Mouse (Mus musculus) hindbrain, embryonic 15.5 days (tissue): ENCODE measurements around the gene Prmt8. TPM values are rescaled to one million over a fixed set of nuclear protein-coding genes. Genes with fewer than 3 reads are reported as not detected.

ENCODE experiments used
- ATAC-seq: fragments of 200-750 bp; cut with Nextera tagmentation; 2 replicates; pipeline ENCODE4 v1.8.0; 2017; ENCODE audit warnings: low read depth, moderate number of reproducible peaks, moderate TSS enrichment; ENCODE audit not compliant: low FRiP score
- H3K27ac ChIP-seq: fragments of 300-500 bp; sonication (generic); replicated peaks from 2 replicates; pipeline ENCODE4 v1.5.1; 2015; ENCODE audit warnings: mild to moderate bottlenecking, inconsistent platforms
- H3K27me3 ChIP-seq: fragments of 300-500 bp; sonication (generic); 2 replicates; pipeline ENCODE4 v1.6.1; 2015; ENCODE audit warnings: control low read depth, inconsistent platforms
- H3K36me3 ChIP-seq: fragments of 300-500 bp; sonication (generic); 2 replicates; pipeline ENCODE4 v1.6.1; 2015; ENCODE audit warnings: control low read depth, inconsistent platforms
- H3K4me1 ChIP-seq: fragments of 300-500 bp; sonication (generic); replicated peaks from 2 replicates; pipeline ENCODE4 v1.6.1; 2015; ENCODE audit warnings: control low read depth, inconsistent platforms
- H3K4me2 ChIP-seq: fragments of 300-500 bp; sonication (generic); 2 replicates; pipeline ENCODE4 v1.6.1; 2015; ENCODE audit warnings: moderate library complexity, mild to moderate bottlenecking, inconsistent platforms
- H3K4me3 ChIP-seq: fragments of 300-500 bp; sonication (generic); 2 replicates; pipeline ENCODE4 v1.5.1; 2015; ENCODE audit warnings: mild to moderate bottlenecking, inconsistent platforms
- H3K9ac ChIP-seq: fragments of 300-500 bp; sonication (generic); 2 replicates; pipeline ENCODE4 v1.6.1; 2015; ENCODE audit warnings: inconsistent platforms
- H3K9me3 ChIP-seq: fragments of 300-500 bp; sonication (generic); 2 replicates; pipeline ENCODE4 v1.6.1; 2016; ENCODE audit warnings: control low read depth, inconsistent platforms
- WGBS: fragments of 180-500 bp; shearing (Covaris S2); methylation state at CpG from one replicate; pipeline ENCODE4 v1.1.7; 2015; 5-methylcytosine and 5-hydroxymethylcytosine counted together
- polyA plus RNA-seq: library from polyadenylated mRNA; unstranded; fragments of >200 nt; fragmentation: Nextera tagmentation; extraction: Ambion mirVana; gene quantifications from 2 replicates; pipeline ENCODE4 v1.2.1, GENCODE M21; 2015

Gene Prmt8
- polyA plus RNA-seq, result 33.8 and 34.4 TPM in 2 replicates

DNA sequence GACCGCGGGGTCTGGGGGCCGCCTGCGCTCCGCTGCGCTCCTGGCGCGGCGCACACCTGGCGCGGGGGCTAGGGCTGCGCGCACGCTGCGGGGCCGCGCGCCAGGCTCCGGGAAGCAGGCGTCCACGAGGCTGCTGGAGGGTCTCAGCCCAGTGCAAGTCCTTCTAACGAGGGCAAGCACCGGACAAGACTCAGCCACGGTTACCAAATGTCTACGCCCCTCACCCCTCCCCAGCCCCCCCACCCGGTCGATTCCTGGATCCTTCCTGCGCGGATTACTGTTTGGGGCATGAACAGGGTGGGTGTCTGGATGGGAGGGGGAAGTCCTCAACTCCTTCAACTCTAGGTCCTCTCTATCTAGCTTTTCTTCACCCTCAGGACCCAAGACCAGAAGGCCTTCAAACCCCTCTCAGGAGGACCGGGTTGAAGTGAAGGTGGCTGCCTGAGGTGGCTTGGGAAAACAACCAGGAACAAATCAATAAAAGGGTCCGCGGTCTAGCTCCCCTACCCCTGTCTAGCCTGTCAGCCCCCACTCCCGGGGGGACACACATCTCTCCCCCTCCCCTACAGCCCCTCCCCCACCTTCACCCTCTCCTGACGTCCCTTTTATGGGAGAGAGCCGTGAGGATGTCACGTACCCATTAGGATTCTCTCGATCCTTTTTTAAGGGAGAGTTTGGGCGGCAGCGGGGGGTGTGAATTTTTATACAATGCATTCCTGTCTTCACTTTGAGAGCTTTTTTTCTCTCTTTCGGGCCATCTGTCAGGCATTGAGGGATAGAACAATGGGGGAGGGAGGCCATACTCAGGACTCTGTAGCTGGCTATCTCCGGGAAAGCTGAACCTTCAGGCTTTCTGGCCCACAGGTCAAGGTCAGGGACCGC is at the start of gene Prmt8:
TSS of gene Prmt8 (minus strand) at position 198 of the 882 bp plus-strand sequence.
- peak within 1 kb of the TSS; percentile 77 for H3K27ac ChIP-seq
- peak within 1 kb of the TSS; percentile 58 for H3K4me3 ChIP-seq
- H3K4me1 ChIP-seq, result peaks cover 54% of the 10 kb centered on the region
- no peaks in the 10 kb centered on the region for H3K9me3 ChIP-seq
- H3K36me3 ChIP-seq, result no peaks in the 10 kb centered on the region
- H3K9ac ChIP-seq, result peak within 1 kb of the TSS; percentile 48
- peak; percentile 57 for ATAC-seq
- WGBS, result under 1% methylated on average over 33 of the region's 42 CpGs
- H3K27me3 ChIP-seq, result 0 out of 2 replicates have a peak, but pooled peaks cover 2% of the 10 kb centered on the region
- peak within 1 kb of the TSS; percentile 86 for H3K4me2 ChIP-seq

DNA sequence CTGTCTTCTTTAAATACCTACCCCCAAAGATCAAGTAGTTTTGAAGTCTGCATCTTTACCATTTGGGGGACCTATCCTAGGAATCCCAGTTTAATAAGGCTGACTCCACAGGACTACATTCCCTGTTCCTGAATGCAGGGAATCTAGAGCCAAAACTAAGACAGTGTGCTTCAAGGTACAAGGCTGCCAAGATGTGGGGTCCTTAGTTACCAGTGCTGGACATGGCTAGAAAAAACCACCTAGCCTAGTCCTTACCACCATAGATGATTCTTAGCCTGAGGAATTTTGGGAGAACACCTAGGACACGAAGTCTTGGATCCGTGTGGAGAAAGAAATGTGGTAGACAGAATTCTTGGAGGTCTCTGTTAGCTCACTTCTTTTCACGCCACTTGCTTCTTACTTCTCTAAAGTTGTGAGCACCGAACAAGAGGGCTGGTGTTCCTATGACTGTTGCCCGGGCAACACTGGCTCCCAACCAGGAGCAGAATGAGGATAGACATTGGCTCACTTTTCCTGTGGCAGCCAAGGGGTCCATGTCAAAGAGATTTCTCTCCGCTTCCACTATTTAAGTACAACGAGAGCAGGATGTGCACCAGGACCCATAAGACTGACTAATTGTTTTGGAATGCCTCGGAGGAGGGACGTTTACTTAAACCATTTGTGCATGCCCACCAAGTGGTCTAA is 33.9 kb upstream of the Prmt8 start:
- ATAC-seq, result peak; percentile 84
- Histone ChIP-seq H3K9me3 (no peaks in the 10 kb centered on the region), H3K4me2 (no peak overlapping the region), H3K27ac (no peak overlapping the region), H3K27me3 (no peaks in the 10 kb centered on the region), H3K36me3 (no peaks in the 10 kb centered on the region), H3K4me1 (peaks cover 9% of the 10 kb centered on the region), H3K9ac (no peak overlapping the region), H3K4me3 (no peak overlapping the region)
- WGBS, result 48% methylated on average over 9 of the region's 9 CpGs

DNA sequence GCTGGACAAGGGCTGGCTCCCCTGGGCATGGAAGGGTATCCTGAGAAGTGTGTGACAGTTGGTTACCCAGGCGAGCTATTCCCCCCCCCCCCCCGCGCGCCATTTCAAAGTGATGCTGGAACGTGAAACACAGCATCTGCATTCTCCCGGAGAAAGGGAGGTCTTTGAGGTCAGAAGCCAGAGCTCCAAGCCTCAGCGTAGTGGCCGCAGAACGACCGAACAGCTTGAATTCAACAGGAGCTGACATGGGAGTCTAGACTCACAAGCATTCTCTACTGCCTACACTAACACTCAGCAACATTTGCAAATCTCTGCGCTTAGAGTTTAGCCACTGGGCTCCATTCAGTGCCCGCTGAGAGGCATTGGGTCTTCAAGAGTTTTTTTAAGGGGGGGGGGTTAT is 32.9 kb upstream of the Prmt8 start:
- ATAC-seq, result no peak
- H3K9me3 ChIP-seq, result no peaks in the 10 kb centered on the region
- H3K27ac ChIP-seq, result no peak overlapping the region
- no peak overlapping the region for H3K4me3 ChIP-seq
- 65% methylated on average over 12 of the region's 12 CpGs for WGBS
- H3K27me3 ChIP-seq, result no peaks in the 10 kb centered on the region
- no peak overlapping the region for H3K4me2 ChIP-seq
- no peak overlapping the region for H3K9ac ChIP-seq
- H3K36me3 ChIP-seq, result no peaks in the 10 kb centered on the region
- peaks cover 9% of the 10 kb centered on the region for H3K4me1 ChIP-seq

DNA sequence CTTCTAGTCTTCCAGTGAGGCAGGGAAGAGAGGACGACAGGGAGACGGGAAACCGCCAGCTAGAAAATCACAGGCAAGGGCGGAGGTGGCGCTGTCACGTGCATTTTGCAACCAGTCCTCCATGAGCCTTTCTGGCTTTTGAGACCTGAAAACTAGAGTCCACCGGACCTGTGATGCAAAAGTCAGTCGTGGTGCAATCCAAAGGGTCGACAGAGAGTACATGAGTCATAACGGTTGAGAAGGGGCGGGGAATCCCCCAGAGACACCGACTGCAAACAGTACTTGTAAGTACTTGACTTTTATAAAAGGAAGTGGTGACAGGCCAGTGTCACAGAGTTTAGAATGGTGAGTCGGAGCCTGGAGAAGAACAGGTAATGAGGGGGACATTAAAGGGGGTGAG is 20.8 kb upstream of the Prmt8 start:
- no peak overlapping the region for H3K9ac ChIP-seq
- H3K4me2 ChIP-seq, result no peak overlapping the region
- H3K36me3 ChIP-seq, result no peaks in the 10 kb centered on the region
- 81% methylated on average over 13 of the region's 13 CpGs for WGBS
- H3K4me3 ChIP-seq, result no peak overlapping the region
- no peaks in the 10 kb centered on the region for H3K4me1 ChIP-seq
- no peaks in the 10 kb centered on the region for H3K9me3 ChIP-seq
- H3K27me3 ChIP-seq, result no peaks in the 10 kb centered on the region
- H3K27ac ChIP-seq, result no peak overlapping the region
- no peak for ATAC-seq

DNA sequence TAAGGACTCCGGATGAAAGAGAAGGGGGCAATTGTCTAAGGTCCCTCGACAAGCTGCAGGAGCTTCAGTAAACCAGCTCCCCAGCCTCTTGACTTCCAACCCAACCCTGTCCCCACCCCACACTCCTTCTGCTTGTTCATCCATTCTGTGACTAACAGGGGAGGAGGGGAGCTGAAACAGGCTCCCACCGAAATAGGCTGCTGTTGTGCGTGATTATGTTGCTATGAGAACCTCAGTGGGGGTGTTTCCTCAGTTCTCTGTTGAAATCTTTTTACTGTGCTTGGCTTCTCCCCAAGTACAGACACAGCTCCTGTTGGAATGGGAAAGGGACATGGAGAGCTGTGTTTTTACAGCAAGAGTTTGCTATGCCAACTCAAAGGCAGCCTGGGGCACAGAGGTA is 1.5 kb upstream of the Prmt8 start:
- Histone ChIP-seq H3K36me3 (no peaks in the 10 kb centered on the region), H3K9me3 (no peaks in the 10 kb centered on the region), H3K4me3 (no peak overlapping the region), H3K9ac (no peak overlapping the region), H3K27me3 (no peaks in the 10 kb centered on the region), H3K4me2 (peak overlapping the region; percentile 86), H3K4me1 (peaks cover 41% of the 10 kb centered on the region), H3K27ac (no peak overlapping the region)
- ATAC-seq, result no peak
- 23% methylated on average over 4 of the region's 4 CpGs for WGBS

DNA sequence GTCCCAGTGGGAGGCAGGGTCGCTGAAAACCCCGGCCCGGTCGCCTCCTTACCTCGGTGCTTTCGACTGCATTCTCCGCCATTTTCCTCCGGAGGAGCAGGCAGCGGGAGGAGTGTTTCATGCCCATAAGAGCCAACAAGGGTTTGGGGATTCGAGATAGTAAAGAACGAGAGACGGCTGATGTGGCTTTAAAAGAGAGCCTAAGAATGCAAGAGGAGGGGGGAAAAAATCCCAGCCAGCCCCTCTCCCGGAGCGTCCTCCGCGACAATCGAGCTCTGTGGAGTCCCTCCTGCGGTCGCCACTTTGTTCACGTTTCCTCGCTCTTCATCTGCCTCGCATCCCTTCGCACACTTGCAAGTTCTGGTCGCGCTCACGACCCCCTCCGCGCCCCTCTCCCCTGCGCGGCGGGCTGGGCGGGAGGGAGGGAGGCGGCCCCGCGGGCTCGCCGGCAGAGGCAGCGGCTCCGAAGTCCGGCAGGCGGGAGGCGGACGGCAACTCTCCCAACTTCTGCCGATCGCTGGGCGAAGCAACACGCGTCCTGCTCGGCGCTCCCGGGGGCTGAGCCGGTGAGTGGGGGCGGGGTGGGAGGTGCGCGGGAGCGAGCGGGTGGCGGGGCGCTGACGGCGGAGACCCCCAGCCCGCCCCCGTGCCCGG is 524 bp downstream of the Prmt8 start:
- 0 out of 2 replicates have a peak, but pooled peaks cover 2% of the 10 kb centered on the region for H3K27me3 ChIP-seq
- no peaks in the 10 kb centered on the region for H3K9me3 ChIP-seq
- no peaks in the 10 kb centered on the region for H3K36me3 ChIP-seq
- peak overlapping the region; percentile 86 for H3K4me2 ChIP-seq
- WGBS, result 1% methylated on average over 51 of the region's 64 CpGs
- H3K27ac ChIP-seq, result peak overlapping the region; percentile 77
- peak overlapping the region; percentile 48 for H3K9ac ChIP-seq
- peaks cover 57% of the 10 kb centered on the region for H3K4me1 ChIP-seq
- peak; percentile 2 for ATAC-seq
- H3K4me3 ChIP-seq, result peak overlapping the region; percentile 58

DNA sequence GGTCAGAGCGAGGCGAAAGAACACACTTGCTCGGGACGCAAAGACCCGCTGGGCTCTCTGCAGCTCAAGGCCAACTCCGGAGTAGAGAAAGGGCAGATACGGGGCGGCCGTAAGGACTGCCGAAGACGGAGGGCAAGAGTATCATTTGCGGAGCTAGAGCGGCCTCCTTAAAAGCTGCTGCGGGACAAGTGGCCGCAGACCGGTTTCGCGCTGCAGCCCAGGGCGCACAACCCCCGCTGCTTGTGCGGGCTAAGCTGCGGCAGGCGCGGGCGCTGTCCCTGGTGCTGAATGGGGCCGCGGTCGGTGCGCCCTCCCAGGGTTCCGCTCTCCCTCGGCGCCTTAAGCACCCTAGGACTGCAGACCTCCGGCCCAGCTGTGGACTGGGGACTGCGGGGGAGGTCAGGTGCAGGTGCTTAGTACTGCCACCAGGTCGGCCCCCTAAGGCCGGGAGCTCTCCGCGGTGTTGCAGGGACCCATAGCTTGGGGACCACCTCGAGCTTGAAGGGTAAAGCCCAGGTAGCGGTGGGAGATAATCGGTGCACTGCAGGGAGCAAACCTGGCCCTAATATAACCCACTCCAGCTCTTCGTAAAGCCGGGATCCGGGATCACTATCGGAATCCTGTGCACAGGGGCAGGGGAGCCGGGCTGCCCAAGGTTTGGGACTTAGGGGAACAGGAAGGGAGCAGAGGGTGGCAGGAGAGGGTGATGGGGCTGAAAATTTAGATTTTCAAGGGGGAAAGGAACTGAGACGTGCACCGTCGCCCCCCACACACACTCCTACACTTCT is 1.4 kb downstream of the Prmt8 start:
- no peaks in the 10 kb centered on the region for H3K36me3 ChIP-seq
- H3K4me3 ChIP-seq, result peak overlapping the region; percentile 58
- H3K4me2 ChIP-seq, result peak overlapping the region; percentile 86
- H3K9me3 ChIP-seq, result no peaks in the 10 kb centered on the region
- peak overlapping the region; percentile 48 for H3K9ac ChIP-seq
- WGBS, result under 1% methylated on average over 47 of the region's 49 CpGs
- ATAC-seq, result peak; percentile 23; the same call in 1 of the 2 replicates
- H3K4me1 ChIP-seq, result peaks cover 57% of the 10 kb centered on the region
- 0 out of 2 replicates have a peak, but pooled peaks cover 2% of the 10 kb centered on the region for H3K27me3 ChIP-seq
- H3K27ac ChIP-seq, result peak overlapping the region; percentile 77

DNA sequence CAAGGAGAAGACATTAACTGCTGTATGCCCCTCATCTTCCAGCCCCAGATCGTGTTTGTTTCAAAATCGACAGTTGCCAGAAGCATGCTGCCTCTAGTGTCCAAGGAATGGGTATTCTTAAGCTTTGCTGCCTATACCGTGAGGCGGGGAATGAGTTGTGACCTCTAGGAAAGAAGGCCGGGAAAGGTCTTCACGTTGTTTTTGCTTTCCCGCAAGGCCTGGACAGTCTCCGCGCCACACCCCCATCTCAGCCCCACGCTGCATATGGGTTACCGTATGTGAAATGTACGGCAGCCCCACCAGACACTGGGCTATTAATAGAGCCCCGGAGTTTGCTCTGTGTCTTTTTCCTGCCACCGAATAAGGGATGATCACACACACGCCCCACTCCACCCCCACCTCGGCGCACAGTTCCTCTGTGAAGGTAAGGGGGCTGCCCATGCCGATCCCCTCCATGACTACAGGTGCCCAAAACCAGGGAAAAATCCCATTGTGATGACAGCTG is 2.0 kb downstream of the Prmt8 start:
- ATAC-seq, result peak; percentile 20
- no peaks in the 10 kb centered on the region for H3K36me3 ChIP-seq
- H3K27ac ChIP-seq, result peak overlapping the region; percentile 77
- 0 out of 2 replicates have a peak, but pooled peaks cover 2% of the 10 kb centered on the region for H3K27me3 ChIP-seq
- peak overlapping the region; percentile 58 for H3K4me3 ChIP-seq
- peak overlapping the region; percentile 48 for H3K9ac ChIP-seq
- under 1% methylated on average over 18 of the region's 18 CpGs for WGBS
- H3K4me2 ChIP-seq, result peak overlapping the region; percentile 86
- H3K4me1 ChIP-seq, result peaks cover 57% of the 10 kb centered on the region
- no peaks in the 10 kb centered on the region for H3K9me3 ChIP-seq

DNA sequence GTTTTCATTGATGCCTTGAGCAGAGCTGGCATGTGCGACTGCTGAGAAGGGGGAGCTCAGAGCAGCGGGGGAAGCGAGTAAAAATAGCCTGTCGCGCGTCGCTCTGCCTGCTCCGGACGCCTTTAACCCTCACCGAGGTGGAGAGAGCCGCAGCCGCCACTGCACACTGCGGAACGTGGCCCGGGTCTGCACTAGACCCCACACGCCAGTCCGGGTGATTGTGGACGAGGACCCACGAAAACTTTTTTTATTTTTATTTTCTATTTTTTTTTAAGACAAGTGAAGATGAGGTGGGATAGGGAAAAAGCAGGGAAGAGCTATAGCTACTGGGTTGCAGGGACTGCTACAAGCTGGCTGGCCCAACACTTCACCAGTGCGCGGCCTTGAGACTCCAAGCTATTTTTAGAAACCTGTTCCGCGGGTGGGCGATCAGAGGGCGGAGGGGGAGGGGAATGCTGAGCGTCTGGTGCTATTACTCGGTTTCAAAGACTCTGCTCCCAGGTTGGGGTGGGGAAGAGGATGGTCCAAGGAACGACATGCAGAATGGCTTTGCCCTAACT is 2.6 kb downstream of the Prmt8 start:
- Histone ChIP-seq H3K4me2 (peak overlapping the region; percentile 86), H3K27me3 (0 out of 2 replicates have a peak, but pooled peaks cover 2% of the 10 kb centered on the region), H3K9me3 (no peaks in the 10 kb centered on the region), H3K4me3 (peak overlapping the region; percentile 58), H3K9ac (peak overlapping the region; percentile 48), H3K36me3 (no peaks in the 10 kb centered on the region), H3K4me1 (peaks cover 57% of the 10 kb centered on the region), H3K27ac (peak overlapping the region; percentile 77)
- under 1% methylated on average over 28 of the region's 28 CpGs for WGBS
- ATAC-seq, result peak; percentile 42

DNA sequence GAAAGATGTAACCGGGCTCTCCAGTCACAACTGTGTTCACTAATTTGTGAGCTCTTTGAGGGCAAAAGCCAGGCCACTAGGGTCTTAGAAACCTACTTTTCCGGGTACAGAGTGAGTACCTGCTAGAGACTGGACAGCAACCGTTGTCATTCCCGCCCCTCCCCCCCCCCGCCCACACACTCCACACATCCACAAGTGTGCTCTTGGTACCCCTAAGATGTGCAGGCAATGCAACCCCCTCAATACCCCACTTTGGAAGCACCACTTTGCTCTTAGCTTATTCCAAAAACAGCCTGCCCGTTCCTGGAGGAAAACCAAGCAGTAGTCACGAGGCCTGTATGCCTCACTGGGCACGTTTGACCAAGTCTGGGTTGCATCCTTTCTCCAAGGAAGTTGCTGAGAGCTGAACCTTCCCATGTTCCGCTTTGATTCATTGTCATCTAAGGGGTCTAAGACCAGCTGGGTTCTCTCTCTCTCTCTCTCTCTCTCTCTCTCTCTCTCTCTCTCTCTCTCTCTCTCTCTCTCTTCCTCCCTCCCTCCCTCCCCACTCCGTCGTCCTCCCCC is 3.1 kb downstream of the Prmt8 start:
- peak overlapping the region; percentile 58 for H3K4me3 ChIP-seq
- WGBS, result 6% methylated on average over 10 of the region's 11 CpGs
- no peaks in the 10 kb centered on the region for H3K36me3 ChIP-seq
- H3K9ac ChIP-seq, result 0 out of 2 replicates have a peak overlapping the region, but pooled peaks have one; percentile 27
- H3K9me3 ChIP-seq, result no peaks in the 10 kb centered on the region
- H3K27me3 ChIP-seq, result 0 out of 2 replicates have a peak, but pooled peaks cover 2% of the 10 kb centered on the region
- peak; percentile 35; the same call in 1 of the 2 replicates for ATAC-seq
- H3K4me2 ChIP-seq, result peak overlapping the region; percentile 86
- H3K4me1 ChIP-seq, result peaks cover 57% of the 10 kb centered on the region
- peak overlapping the region; percentile 77 for H3K27ac ChIP-seq
